7 mouse cellular contexts compared by ENCODE assay signal in the genomic region with DNA sequence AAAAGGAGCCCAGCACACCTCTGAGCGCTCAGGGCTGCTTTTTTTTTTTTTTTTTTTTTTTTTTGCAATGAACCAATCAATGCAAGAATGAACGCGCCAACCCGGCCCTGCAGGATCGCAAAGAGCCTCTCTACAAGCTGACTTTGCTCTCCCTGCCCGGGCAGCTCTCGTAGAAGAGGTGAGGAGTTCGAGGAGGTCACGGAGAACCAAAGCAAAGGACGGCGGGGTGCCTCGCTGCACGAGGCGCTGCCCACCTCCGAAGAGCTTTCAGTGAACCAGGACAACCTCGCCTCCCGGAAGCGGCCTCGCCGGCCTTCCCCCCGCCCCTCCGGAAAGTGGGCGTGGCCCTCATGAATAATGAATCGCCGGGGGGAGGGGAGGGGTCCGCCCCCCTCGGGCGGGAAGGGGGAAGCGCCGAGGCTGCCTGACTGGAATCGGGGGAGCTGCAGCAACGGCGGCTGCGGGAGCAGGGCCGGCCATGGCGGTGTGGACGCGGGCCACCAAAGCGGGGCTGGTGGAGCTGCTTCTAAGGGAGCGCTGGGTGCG. TPM values are rescaled to one million over a fixed set of nuclear protein-coding genes. Genes with fewer than 3 reads are reported as not detected.
A peak's percentile ranks its signal among the peaks of the same experiment; 100 is the strongest.
DNase-seq lines count a peak whose midpoint lies in the region; ATAC-seq and TF ChIP-seq lines count a peak whose summit lies in the region.

A gene (plus strand): TSS at position 427 of the 546 bp plus-strand sequence.

- peak; percentile 70 for ATAC-seq in intestine, postnatal 0 days
- peak; percentile 88 for ATAC-seq in midbrain, embryonic 12.5 days (ENCODE audit: low FRiP score, low read depth)

- H3K9ac ChIP-seq in intestine, postnatal 0 days (ENCODE audit: low read depth, low read length): peak within 1 kb of the TSS; percentile 96
- H3K9ac ChIP-seq in midbrain, embryonic 12.5 days (replicated peaks): peak within 1 kb of the TSS; percentile 89

- H3K9me3 ChIP-seq in intestine, postnatal 0 days (ENCODE audit: control insufficient read depth): no peaks in the 10 kb centered on the region
- H3K9me3 ChIP-seq in midbrain, embryonic 12.5 days: no peaks in the 10 kb centered on the region

- under 1% methylated on average over 37 of the region's 41 CpGs for WGBS in intestine, postnatal 0 days
- WGBS in midbrain, embryonic 12.5 days: under 1% methylated on average over 38 of the region's 41 CpGs
- 1% methylated on average over 41 of the region's 41 CpGs for WGBS in small intestine, adult 2 months

- TF ChIP-seq POLR2A in small intestine, adult 2 months (IDR thresholded peaks at IDR 0.05; ENCODE audit: low read depth, low read length): peak; percentile 80; the same call in 1 of the 2 replicates

- intact Hi-C loops in left cerebral cortex, postnatal 4 days (cut with DNase I): loop anchor here (5.0 kb wide), 1 partner anchor 47 kb away; no protein-coding TSS in a partner anchor

- peak within 1 kb of the TSS; percentile 90 for H3K4me2 ChIP-seq in intestine, postnatal 0 days (replicated peaks; ENCODE audit: low read depth)
- peak within 1 kb of the TSS; percentile 79 for H3K4me2 ChIP-seq in midbrain, embryonic 12.5 days (replicated peaks)

- TF ChIP-seq CTCF in intestine, postnatal 0 days (IDR thresholded peaks at IDR 0.05; ENCODE audit: low read depth): no peak; the same call in 1 of the 2 replicates
- no peak for TF ChIP-seq CTCF in small intestine, adult 2 months (IDR thresholded peaks at IDR 0.05; ENCODE audit: extremely low read depth, insufficient read length, insufficient replicate concordance, low read depth, low read length)

- peaks cover 3% of the 10 kb centered on the region; the same call in 1 of the 2 replicates for H3K4me1 ChIP-seq in intestine, postnatal 0 days (replicated peaks; ENCODE audit: control insufficient read depth, insufficient read depth, low read length)
- H3K4me1 ChIP-seq in midbrain, embryonic 12.5 days: peaks cover 26% of the 10 kb centered on the region
- peaks cover 2% of the 10 kb centered on the region; the same call in 1 of the 2 replicates for H3K4me1 ChIP-seq in small intestine, adult 2 months (ENCODE audit: control insufficient read depth, insufficient read depth, insufficient read length, low read length)

- H3K4me3 ChIP-seq in intestine, postnatal 0 days (ENCODE audit: low read depth, low read length): peak within 1 kb of the TSS; percentile 94
- H3K4me3 ChIP-seq in midbrain, embryonic 12.5 days: peak within 1 kb of the TSS; percentile 91
- peak within 1 kb of the TSS; percentile 88 for H3K4me3 ChIP-seq in small intestine, adult 2 months (ENCODE audit: low read depth, low read length)

- H3K27ac ChIP-seq in intestine, postnatal 0 days (ENCODE audit: low read depth, low read length): peak within 1 kb of the TSS; percentile 95
- peak within 1 kb of the TSS; percentile 93 for H3K27ac ChIP-seq in midbrain, embryonic 12.5 days (replicated peaks)
- peak within 1 kb of the TSS; percentile 80 for H3K27ac ChIP-seq in small intestine, adult 2 months (ENCODE audit: insufficient read depth, low read depth, low read length)

- DNase-seq in adrenal gland, adult (ENCODE audit: inconsistent age in 2 of 2, low spot score in 1 of 2): peak; percentile 94 to 99
- DNase-seq in embryo, embryonic 10 days (ENCODE audit: low spot score): peak; percentile 93
- DNase-seq in gastrocnemius, postnatal 4 days (ENCODE audit: low spot score in 2 of 2): peak; percentile 93
- peak; percentile 97 for DNase-seq in left cerebral cortex, postnatal 4 days

- H3K27me3 ChIP-seq in intestine, postnatal 0 days (replicated peaks; ENCODE audit: control insufficient read depth, insufficient read depth, low read length): no peaks in the 10 kb centered on the region
- peaks cover 25% of the 10 kb centered on the region for H3K27me3 ChIP-seq in midbrain, embryonic 12.5 days
- H3K27me3 ChIP-seq in small intestine, adult 2 months (ENCODE audit: control insufficient read depth, insufficient read depth, low read length): no peaks in the 10 kb centered on the region

- H3K36me3 ChIP-seq in intestine, postnatal 0 days (ENCODE audit: control insufficient read depth, insufficient read depth): no peaks in the 10 kb centered on the region
- no peaks in the 10 kb centered on the region for H3K36me3 ChIP-seq in midbrain, embryonic 12.5 days
- no peaks in the 10 kb centered on the region for H3K36me3 ChIP-seq in small intestine, adult 2 months (ENCODE audit: control insufficient read depth, insufficient read depth, low read length)

RNA-seq across cellular contexts. Expression of the gene that starts here (rescaled TPM):
- 10 to 100 TPM; 32.7 to 38.7 TPM for total RNA-seq in gastrocnemius, postnatal 4 days (2021)
- 8.3 and 10.0 TPM in 2 replicates for polyA plus RNA-seq in intestine, postnatal 0 days (2015; fragmentation: Nextera tagmentation; extraction: Ambion mirVana)
- 1 to 10 TPM; 6.3 to 6.5 TPM for total RNA-seq in left cerebral cortex, postnatal 4 days (2021)
- polyA plus RNA-seq in midbrain, embryonic 12.5 days (2016; fragmentation: Nextera tagmentation; extraction: Ambion mirVana): 9.0 and 12.4 TPM in 2 replicates
- 2.1 and 2.7 TPM in 2 replicates for polyA plus RNA-seq in small intestine, adult 2 months (2012; rRNA removed)

Comparison
In these comparisons a context has a peak if more than half of its experiments do, and no peak if none do; other contexts are left out.
1. Peak in every context shown above with its lines: DNase-seq, ATAC-seq, H3K4me3 ChIP-seq and H3K27ac ChIP-seq.
2. RNA of the gene that starts here (total RNA-seq): 32.7 to 38.7 TPM in gastrocnemius, postnatal 4 days; 6.3 to 6.5 TPM in left cerebral cortex, postnatal 4 days; every median in the first group is over 4 times any median in the second.